Mouse (Mus musculus) G1E (cell line): ENCODE results near the gene Aipl1. TPM values are rescaled to one million over a fixed set of nuclear protein-coding genes. Genes with fewer than 3 reads are reported as not detected.

Experiments used
- ATAC-seq: 2 replicates; pipeline ENCODE4 v1.8.0; 2016; ENCODE audit warnings: mild to moderate bottlenecking; ENCODE audit not compliant: insufficient number of reproducible peaks, poor library complexity, low FRiP score, severe bottlenecking; ENCODE audit errors: extremely low read depth
- DNase-seq: peaks from one replicate; pipeline ENCODE4 v3.0.0; 2012; ENCODE audit warnings: low spot score
- H3K27me3 ChIP-seq: 2 replicates; pipeline ENCODE4 v1.6.1; 2012; ENCODE audit warnings: mild to moderate bottlenecking, low read length, inconsistent platforms; ENCODE audit not compliant: insufficient read depth
- H3K36me3 ChIP-seq: replicated peaks from 2 replicates; pipeline ENCODE3; 2012; ENCODE audit warnings: mild to moderate bottlenecking, inconsistent platforms
- H3K4me1 ChIP-seq: 2 replicates; pipeline ENCODE4 v1.6.1; 2012; ENCODE audit warnings: low read depth, low read length, inconsistent platforms, mixed read lengths; ENCODE audit not compliant: insufficient read depth
- H3K4me3 ChIP-seq: 2 replicates; pipeline ENCODE4 v1.5.1; 2012; ENCODE audit warnings: low read depth, mild to moderate bottlenecking, inconsistent platforms, low read length, moderate library complexity, mixed read lengths
- H3K9me3 ChIP-seq: replicated peaks from 2 replicates; pipeline ENCODE4 v1.6.1; 2012; ENCODE audit warnings: inconsistent platforms
- CTCF ChIP-seq: IDR thresholded peaks from 2 replicates; pipeline ENCODE4 v1.5.1; 2012; ENCODE audit warnings: low read depth, low read length, inconsistent platforms, mixed read lengths
- GATA1 ChIP-seq: IDR thresholded peaks from 2 replicates; pipeline ENCODE4 v1.6.1; 2012; ENCODE audit warnings: borderline replicate concordance, low read length, inconsistent platforms, mixed read lengths
- GATA2 ChIP-seq: IDR thresholded peaks from 2 replicates; pipeline ENCODE4 v1.6.1; 2012; ENCODE audit warnings: low read depth, low read length, inconsistent platforms, borderline replicate concordance
- POLR2AphosphoS5 ChIP-seq: IDR thresholded peaks from 2 replicates; pipeline ENCODE4 v1.6.1; 2012; ENCODE audit warnings: low read depth, low read length, inconsistent platforms; ENCODE audit not compliant: insufficient replicate concordance
- TAL1 ChIP-seq: conservative IDR thresholded peaks from 2 replicates; pipeline ENCODE4 v1.6.1; 2012; ENCODE audit warnings: low read depth, low read length, inconsistent platforms, mixed read lengths
- polyA plus RNA-seq: library from polyadenylated mRNA; stranded (reverse); fragments of >175 nt; gene quantifications from 2 replicates; pipeline ENCODE4 v1.2.3, GENCODE M21; 2012
- total RNA-seq, 2 experiments: library from RNA; stranded (forward) in 1 of 2; stranded (reverse) in 1 of 2; fragments of 200-1000 nt in 1 of 2; fragments of >200 nt in 1 of 2; fragmentation: Nextera tagmentation in 1 of 2; gene quantifications; 2 replicates each; pipeline ENCODE4 v1.2.3; 2014 to 2017

The Aipl1 gene
- total and polyA plus RNA-seq, 3 experiments = 0.05 TPM; not detected in 2

DNA sequence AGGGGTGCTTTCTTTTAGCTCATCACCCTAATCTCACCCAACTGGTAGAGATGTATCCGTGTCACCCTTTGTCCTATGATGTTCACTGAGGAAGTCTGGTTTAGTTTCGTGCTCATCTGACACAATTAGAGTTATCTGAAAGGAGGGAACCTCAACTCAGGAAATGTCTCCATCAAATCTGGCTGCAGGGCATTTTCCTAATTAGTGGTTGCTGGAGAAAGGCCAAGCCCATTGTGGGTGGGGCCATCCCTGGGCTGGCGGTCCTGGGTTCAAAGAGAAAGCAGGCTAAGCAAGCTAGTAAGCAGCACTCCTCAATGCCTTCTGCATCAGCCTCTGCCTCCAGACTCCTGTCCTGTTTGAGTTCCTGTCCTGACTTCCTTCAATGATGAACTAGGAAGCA is 14.9 kb upstream of the Aipl1 start:
- ATAC-seq (no peak), DNase-seq (no peak)
- no peak overlapping the region for H3K4me3 ChIP-seq
- TF ChIP-seq CTCF = no peak
- TF ChIP-seq GATA2 = no peak
- TF ChIP-seq POLR2AphosphoS5 = no peak
- no peak for TF ChIP-seq GATA1
- no peak for TF ChIP-seq TAL1
- no peaks in the 10 kb centered on the region for H3K27me3 ChIP-seq
- no peaks in the 10 kb centered on the region for H3K4me1 ChIP-seq
- H3K9me3 ChIP-seq = peaks cover 70% of the 10 kb centered on the region
- H3K36me3 ChIP-seq = no peaks in the 10 kb centered on the region

DNA sequence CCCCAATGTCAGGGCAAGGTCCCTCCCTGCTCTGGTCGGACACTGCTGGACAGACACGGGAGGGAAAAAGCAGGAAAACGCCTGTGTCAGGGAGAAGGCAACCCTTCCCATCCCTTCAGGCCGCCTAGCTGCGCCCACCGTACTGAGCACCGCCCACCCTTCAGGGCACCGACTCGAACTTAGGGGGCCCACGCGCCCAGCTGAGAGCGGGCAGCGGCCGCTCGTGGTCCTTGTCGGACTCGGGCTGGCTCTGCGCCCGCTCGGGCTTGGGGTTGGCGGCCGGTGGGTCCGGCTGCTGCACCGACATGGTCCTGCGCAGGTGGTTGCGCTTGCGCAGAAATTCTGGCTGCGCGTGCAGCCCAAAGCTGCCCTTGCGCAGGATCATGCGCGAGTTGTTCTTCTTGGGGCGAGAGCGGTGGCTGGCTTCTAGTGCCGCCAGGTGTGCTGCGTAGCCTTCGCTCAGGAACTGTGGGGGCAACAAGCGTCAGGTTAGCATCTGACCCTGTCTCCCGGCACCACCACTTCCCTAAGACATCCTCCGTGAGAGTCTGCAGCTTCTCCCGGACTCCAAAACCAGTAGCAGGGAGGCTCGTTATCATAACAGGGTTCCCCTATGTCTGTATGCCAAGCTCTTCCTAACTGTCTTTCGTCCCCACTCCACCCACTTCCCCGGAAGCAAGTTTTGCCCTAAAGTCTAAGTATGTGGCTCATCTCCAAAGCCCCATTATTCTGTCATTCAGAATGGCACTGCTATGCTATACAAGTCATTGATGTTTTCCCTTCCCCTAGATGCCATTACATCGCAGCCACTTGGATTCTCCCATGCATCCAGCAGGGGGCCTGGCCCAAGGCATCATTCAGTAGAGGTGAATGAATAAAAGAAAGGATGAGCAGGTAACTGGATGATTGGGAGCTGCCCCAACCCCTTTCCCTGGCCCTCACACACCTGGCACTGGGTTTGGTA is 13.9 kb upstream of the Aipl1 start:
- ATAC-seq = no peak
- Histone ChIP-seq H3K4me1 (no peaks in the 10 kb centered on the region), H3K27me3 (no peaks in the 10 kb centered on the region), H3K4me3 (peak overlapping the region; percentile 21; the same call in 1 of the 2 replicates), H3K9me3 (peaks cover 67% of the 10 kb centered on the region), H3K36me3 (no peaks in the 10 kb centered on the region)
- TF ChIP-seq GATA2 (no peak), POLR2AphosphoS5 (no peak), CTCF (no peak), TAL1 (no peak), GATA1 (no peak)
- no peak for DNase-seq

DNA sequence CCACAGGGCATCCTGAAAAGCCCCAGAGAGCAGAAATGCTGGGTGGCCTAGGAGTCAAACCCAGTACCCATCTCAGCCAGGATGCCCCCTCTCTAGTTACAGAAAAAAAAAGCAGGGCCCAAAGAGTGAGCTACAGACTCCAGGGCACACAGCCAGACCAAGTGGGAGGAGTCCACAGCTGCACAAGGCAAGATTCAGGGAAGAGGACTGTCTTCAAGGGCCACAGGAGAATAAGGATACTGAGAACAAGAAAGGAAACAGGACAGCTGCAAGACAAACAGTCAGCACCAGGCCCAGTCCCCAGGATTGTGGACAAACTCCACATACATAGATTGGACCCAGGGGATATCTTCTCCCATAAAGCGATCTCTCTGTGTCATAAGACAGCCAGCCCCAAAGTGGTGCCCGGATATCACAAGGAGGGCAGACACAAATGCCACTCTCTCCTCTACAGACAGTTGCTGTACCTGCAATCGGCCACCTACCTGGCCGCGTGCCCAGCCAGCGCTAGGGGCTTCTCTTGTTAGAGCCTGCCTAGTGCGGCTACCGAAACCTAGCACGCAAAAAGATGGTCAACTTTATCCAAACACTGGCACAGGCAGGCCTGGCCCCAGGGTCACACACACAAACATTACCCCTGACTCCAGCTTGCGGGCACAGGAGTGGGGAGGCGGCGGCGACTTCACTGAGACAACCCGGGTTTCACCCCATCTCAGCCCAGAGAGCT is 13.0 kb upstream of the Aipl1 start:
- H3K9me3 ChIP-seq = peaks cover 71% of the 10 kb centered on the region
- no peak overlapping the region for H3K4me3 ChIP-seq
- no peaks in the 10 kb centered on the region for H3K27me3 ChIP-seq
- DNase-seq (no peak), ATAC-seq (no peak)
- H3K4me1 ChIP-seq = no peaks in the 10 kb centered on the region
- TF ChIP-seq POLR2AphosphoS5 (no peak), TAL1 (no peak), GATA1 (no peak), GATA2 (no peak), CTCF (no peak)
- H3K36me3 ChIP-seq = no peaks in the 10 kb centered on the region

DNA sequence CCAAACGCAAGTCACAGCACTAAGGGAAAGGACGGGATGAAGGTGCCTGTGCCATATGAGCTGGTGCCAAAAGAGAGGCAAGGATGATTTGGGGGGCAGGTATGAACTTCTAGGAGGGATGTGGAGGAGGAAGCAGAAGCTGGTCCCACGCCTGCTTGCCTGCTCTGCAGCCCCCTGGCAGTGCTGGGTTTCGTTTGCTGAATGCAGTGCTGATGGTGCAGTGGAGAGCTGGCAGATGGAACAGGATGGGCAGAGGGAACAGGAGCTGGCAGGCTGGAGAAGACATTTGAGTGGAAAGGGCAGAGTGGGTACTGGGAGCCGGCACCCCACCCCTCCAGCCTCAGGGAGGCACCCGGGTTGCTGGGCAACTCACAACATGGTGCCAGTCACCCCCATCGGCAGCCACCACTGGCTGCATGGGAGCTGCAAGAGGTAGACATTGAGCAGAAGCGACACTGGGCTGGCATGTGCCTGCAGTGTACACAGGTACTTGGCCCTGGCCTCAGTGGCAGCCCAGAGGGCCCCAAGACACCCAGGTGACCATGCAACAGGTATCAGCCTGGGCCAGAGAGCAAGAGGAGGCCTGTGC is 12.0 kb upstream of the Aipl1 start:
- peaks cover 76% of the 10 kb centered on the region for H3K9me3 ChIP-seq
- H3K27me3 ChIP-seq = no peaks in the 10 kb centered on the region
- DNase-seq (no peak), ATAC-seq (no peak)
- peak overlapping the region; percentile 2; the same call in 1 of the 2 replicates for H3K4me3 ChIP-seq
- no peaks in the 10 kb centered on the region for H3K36me3 ChIP-seq
- no peaks in the 10 kb centered on the region for H3K4me1 ChIP-seq
- no peak for TF ChIP-seq TAL1
- no peak for TF ChIP-seq CTCF
- TF ChIP-seq GATA1 = no peak
- no peak for TF ChIP-seq GATA2
- no peak for TF ChIP-seq POLR2AphosphoS5

DNA sequence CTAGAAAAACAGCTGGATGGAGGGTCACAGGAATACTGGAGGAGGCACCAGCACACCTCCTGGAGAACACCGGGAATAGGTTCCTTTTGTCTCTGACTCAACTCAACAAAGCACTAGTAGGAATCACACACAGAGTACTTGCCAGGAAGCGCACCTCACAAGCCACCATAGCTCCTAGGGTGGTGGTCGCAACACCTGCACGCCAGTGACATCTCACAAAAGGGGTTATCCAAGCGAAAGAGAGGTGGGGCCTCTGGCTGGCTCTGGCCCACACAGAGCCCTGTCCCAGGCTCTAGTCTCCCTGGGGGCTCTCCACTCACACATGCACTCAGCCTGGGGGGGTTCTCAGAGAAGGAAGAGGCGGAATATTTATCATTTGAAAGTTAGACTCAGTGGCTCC is 11.4 kb upstream of the Aipl1 start:
- Histone ChIP-seq H3K4me3 (no peak overlapping the region), H3K9me3 (peaks cover 80% of the 10 kb centered on the region), H3K4me1 (no peaks in the 10 kb centered on the region), H3K27me3 (no peaks in the 10 kb centered on the region), H3K36me3 (no peaks in the 10 kb centered on the region)
- TF ChIP-seq GATA1 (no peak), CTCF (no peak), POLR2AphosphoS5 (no peak), GATA2 (no peak)
- DNase-seq (no peak), ATAC-seq (no peak)

DNA sequence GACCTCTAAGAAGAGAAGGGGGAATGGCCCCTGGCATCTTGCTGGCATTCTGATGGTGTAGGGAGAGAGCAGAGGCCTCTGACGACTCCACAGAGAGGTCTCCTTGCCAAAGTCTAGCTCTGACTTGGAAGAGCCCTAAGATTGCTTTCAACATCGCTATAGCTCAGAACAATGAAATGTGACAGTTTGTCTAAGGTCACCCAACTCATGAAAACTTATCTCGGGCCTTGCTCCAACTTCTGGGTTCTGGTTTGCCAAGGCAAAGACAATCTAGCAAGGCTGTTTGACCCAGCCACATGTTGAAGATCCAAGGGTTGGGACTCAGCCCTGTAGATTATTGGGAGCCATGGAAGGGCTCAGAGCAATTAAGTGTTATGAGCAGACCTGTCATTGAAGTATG is 6.9 kb upstream of the Aipl1 start:
- no peaks in the 10 kb centered on the region for H3K4me1 ChIP-seq
- H3K9me3 ChIP-seq = peaks cover 68% of the 10 kb centered on the region
- TF ChIP-seq POLR2AphosphoS5 = no peak
- TF ChIP-seq CTCF = no peak
- TF ChIP-seq GATA1 = no peak
- no peak for TF ChIP-seq TAL1
- TF ChIP-seq GATA2 = no peak
- no peaks in the 10 kb centered on the region for H3K36me3 ChIP-seq
- no peaks in the 10 kb centered on the region; the same call in 1 of the 2 replicates for H3K27me3 ChIP-seq
- DNase-seq (no peak), ATAC-seq (no peak)
- H3K4me3 ChIP-seq = no peak overlapping the region
